Mouse (Mus musculus) hindbrain, postnatal 0 days (tissue): ENCODE measurements at regions not wholly inside any gene's neighbourhood (a gene's known extent, or its start where the extent isn't known, plus 50 kb on each side); places are given as distances from the start of the nearest gene placed in this dataset.

Experiments used
- ATAC-seq: fragments of 200-750 bp; cut with Nextera tagmentation; 2 replicates; pipeline ENCODE4 v1.8.0; 2017; ENCODE audit warnings: mild to moderate bottlenecking, moderate TSS enrichment, moderate library complexity
- DNase-seq: peaks from one replicate; pipeline ENCODE4 v3.0.0-alpha.2; 2015; ENCODE audit warnings: low spot score
- H3K27ac ChIP-seq: fragments of 300-500 bp; sonication (generic); 2 replicates; pipeline ENCODE4 v1.5.1; 2014; ENCODE audit warnings: mild to moderate bottlenecking
- H3K27me3 ChIP-seq: fragments of 300-500 bp; sonication (generic); 2 replicates; pipeline ENCODE4 v1.6.1; 2014; ENCODE audit warnings: low read length, mixed read lengths; ENCODE audit not compliant: insufficient read depth
- H3K36me3 ChIP-seq: fragments of 300-500 bp; sonication (generic); 2 replicates; pipeline ENCODE4 v1.6.1; 2014; ENCODE audit warnings: low read length, mixed read lengths; ENCODE audit not compliant: insufficient read depth
- H3K4me1 ChIP-seq: fragments of 300-500 bp; sonication (generic); 2 replicates; pipeline ENCODE4 v1.6.1; 2014; ENCODE audit warnings: antibody characterized with exemption, low read length, mixed read lengths; ENCODE audit not compliant: insufficient read depth
- H3K4me2 ChIP-seq: fragments of 300-500 bp; sonication (generic); 2 replicates; pipeline ENCODE4 v1.6.1; 2014; ENCODE audit warnings: low read depth, mild to moderate bottlenecking, low read length, moderate library complexity, mixed read lengths
- H3K4me3 ChIP-seq: fragments of 300-500 bp; sonication (generic); 2 replicates; pipeline ENCODE4 v1.5.1; 2014; ENCODE audit warnings: low read length
- H3K9ac ChIP-seq: fragments of 300-500 bp; sonication (generic); replicated peaks from 2 replicates; pipeline ENCODE4 v1.6.1; 2014; ENCODE audit warnings: mild to moderate bottlenecking, low read length, moderate library complexity, mixed read lengths
- H3K9me3 ChIP-seq: fragments of 300-500 bp; sonication (generic); 2 replicates; pipeline ENCODE4 v1.6.1; 2016; ENCODE audit warnings: low read length, mixed read lengths
- CTCF ChIP-seq: IDR thresholded peaks from 2 replicates; pipeline ENCODE4 v1.5.1; 2016; ENCODE audit warnings: antibody characterized with exemption, control low read depth, low read depth
- WGBS: fragments of 180-500 bp; shearing (Covaris S2); extraction: QIAGEN DNeasy Blood & Tissue Kit; methylation state at CpG from one replicate; pipeline ENCODE4 v1.1.7; 2014; 5-methylcytosine and 5-hydroxymethylcytosine counted together

DNA sequence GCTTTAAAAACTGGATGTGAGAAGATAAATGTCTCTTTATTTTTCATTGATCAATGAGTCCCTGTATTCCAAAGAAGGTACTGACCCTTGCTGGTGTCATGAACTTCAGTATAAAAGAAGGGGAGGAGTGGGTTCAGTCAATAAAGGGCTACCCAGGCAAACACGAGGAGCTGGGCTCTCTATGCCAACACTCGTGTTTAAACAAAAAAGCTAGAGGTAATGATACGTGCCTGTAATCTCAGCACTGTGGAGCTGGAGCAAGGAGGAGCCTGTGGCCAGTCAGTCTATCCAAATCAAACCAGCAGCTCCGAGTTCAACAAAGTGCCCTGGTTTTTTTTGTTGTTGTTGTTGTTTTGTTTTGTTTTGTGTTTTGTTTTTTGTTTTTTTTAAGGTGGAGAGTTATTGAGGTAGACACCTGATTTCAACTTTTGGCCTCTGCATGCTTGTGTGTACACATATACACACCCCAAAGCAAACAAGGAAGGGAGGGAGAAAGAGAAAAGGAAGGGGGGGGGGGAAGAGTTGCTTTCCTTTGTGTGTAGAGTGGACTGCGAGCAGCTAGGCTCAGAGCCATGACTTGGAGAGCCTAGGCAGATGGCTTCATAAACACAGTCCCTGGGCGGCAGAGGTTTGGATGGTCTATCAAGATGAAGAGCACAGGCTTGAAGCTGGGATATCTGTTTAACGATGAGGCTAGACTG, 174.2 kb upstream of the Cxcr4 start:
- Histone ChIP-seq H3K4me3 (no peak overlapping the region), H3K36me3 (no peaks in the 10 kb centered on the region), H3K27ac (no peak overlapping the region), H3K9ac (no peak overlapping the region), H3K27me3 (no peaks in the 10 kb centered on the region), H3K4me1 (no peaks in the 10 kb centered on the region), H3K9me3 (no peaks in the 10 kb centered on the region), H3K4me2 (no peak overlapping the region)
- DNase-seq = peak; percentile 15
- ATAC-seq = no peak
- TF ChIP-seq CTCF = no peak
- WGBS = 45% methylated on average over 7 of the region's 7 CpGs

DNA sequence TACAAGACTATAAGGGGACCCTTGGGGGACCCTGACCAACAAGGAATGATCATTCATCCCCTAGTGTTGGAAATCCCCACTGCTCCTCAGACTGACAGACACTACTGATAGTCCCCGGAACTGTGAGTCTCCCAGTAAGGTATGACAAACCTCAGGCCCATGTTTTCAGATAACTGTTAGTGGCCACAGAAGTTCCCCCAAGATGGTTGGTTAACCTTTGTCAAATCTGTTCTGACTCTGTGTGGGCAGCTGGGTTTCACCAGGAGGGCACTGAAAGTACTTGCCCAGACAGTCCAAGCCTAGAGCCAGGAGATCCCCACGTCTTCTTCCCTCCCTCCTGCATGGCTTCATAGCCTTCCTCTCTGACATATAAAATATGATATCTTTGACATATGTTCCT, 173.5 kb upstream of the Cxcr4 start:
- Histone ChIP-seq H3K9me3 (no peaks in the 10 kb centered on the region), H3K27ac (no peak overlapping the region), H3K4me3 (no peak overlapping the region), H3K4me2 (no peak overlapping the region), H3K36me3 (no peaks in the 10 kb centered on the region), H3K9ac (no peak overlapping the region), H3K27me3 (no peaks in the 10 kb centered on the region), H3K4me1 (no peaks in the 10 kb centered on the region)
- TF ChIP-seq CTCF = no peak
- 77% methylated on average over 2 of the region's 2 CpGs for WGBS
- ATAC-seq (no peak), DNase-seq (no peak)

DNA sequence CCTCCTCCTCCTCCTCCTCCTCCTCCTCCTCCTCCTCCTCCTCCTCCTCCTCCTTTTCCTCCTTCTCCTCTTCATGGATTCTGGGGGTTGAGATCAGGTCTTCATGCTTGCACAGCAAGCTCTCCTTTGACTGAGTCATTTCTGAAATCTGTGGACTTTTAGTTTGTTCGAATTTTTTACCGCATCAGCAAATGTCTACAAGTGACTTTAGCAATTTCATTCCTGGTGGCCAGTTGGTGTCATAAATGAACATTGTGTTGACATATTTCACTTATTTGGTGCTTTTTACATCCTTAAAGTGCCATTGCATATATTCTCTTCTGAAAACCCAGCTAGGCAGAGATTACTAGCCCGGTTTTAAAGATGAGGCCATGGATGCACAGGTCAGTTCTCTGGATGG, 173.0 kb upstream of the Cxcr4 start:
- Histone ChIP-seq H3K9ac (no peak overlapping the region), H3K27me3 (no peaks in the 10 kb centered on the region), H3K27ac (no peak overlapping the region), H3K9me3 (no peaks in the 10 kb centered on the region), H3K36me3 (no peaks in the 10 kb centered on the region), H3K4me3 (no peak overlapping the region), H3K4me1 (no peaks in the 10 kb centered on the region), H3K4me2 (no peak overlapping the region)
- DNase-seq = no peak
- ATAC-seq = no peak
- TF ChIP-seq CTCF = no peak
- 94% methylated on average over 3 of the region's 3 CpGs for WGBS

GRCm38 (mm10) chr1:128762854-128763253, 170.8 kb upstream of the Cxcr4 start:
- Histone ChIP-seq H3K4me2 (no peak overlapping the region), H3K27ac (no peak overlapping the region), H3K9ac (no peak overlapping the region), H3K4me3 (no peak overlapping the region), H3K4me1 (no peaks in the 10 kb centered on the region), H3K27me3 (no peaks in the 10 kb centered on the region), H3K9me3 (no peaks in the 10 kb centered on the region), H3K36me3 (no peaks in the 10 kb centered on the region)
- DNase-seq (no peak), ATAC-seq (no peak)
- 77% methylated on average over 4 of the region's 4 CpGs for WGBS
- TF ChIP-seq CTCF = no peak

DNA sequence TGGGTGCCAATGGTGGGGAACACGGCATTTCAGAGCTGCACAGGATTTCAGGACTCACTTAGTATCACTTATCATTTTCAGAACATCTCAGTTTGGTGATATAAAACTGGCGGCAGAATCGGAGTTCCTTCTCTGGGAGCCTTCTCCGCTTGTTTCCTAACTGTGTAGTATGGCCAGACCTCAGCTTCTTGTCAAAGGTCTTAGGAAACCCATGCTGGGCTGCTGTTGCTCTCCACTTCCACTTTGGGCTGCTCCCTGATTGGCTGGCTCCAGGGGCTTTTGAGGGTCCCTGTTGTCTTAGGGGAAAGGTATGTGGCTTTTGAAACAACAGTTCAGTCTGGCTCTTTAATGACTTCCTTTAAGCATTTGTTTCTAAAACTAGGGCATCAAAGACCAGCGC, 170.0 kb upstream of the Cxcr4 start:
- Histone ChIP-seq H3K4me1 (no peaks in the 10 kb centered on the region), H3K27me3 (no peaks in the 10 kb centered on the region), H3K4me3 (no peak overlapping the region), H3K27ac (no peak overlapping the region), H3K36me3 (no peaks in the 10 kb centered on the region), H3K9ac (no peak overlapping the region), H3K9me3 (no peaks in the 10 kb centered on the region), H3K4me2 (no peak overlapping the region)
- DNase-seq (no peak), ATAC-seq (no peak)
- TF ChIP-seq CTCF = no peak
- WGBS = 79% methylated on average over 5 of the region's 5 CpGs

- Histone ChIP-seq H3K27me3 (no peaks in the 10 kb centered on the region), H3K4me1 (no peaks in the 10 kb centered on the region), H3K4me2 (no peak overlapping the region), H3K9ac (no peak overlapping the region), H3K27ac (no peak overlapping the region), H3K9me3 (no peaks in the 10 kb centered on the region), H3K36me3 (no peaks in the 10 kb centered on the region), H3K4me3 (no peak overlapping the region)
- no peak for TF ChIP-seq CTCF
- DNase-seq (no peak), ATAC-seq (no peak)
- WGBS = 67% methylated on average over 11 of the region's 11 CpGs
Observed at GRCm38 (mm10) chr1:128758802-128759481, 166.8 kb upstream of the Cxcr4 start.

DNA sequence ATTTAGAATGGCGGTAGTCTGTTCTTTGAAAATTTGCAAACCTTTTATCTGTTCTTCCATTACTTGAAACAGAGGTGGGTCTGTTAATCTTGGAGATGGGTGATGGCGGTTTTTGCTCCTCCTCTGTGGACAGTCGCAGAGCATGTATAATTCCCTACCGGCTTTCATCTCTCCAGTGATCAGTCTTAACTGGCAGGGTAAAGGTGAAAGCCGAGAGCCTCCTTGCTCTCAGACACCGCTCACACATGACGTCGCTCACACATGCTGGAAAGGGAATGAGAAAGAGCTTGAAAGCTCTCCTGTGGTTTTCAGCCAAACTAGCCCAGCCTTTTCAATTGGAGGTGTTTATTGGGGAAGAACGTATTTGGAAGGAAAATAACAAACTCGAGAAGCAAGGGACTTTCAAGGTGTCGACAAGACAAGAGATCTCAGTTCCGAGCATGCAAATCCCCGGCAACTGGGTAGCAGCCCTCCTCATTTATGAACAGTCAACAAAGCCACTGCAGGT, 166.3 kb upstream of the Cxcr4 start:
- Histone ChIP-seq H3K27me3 (no peaks in the 10 kb centered on the region), H3K36me3 (no peaks in the 10 kb centered on the region), H3K4me3 (no peak overlapping the region), H3K27ac (no peak overlapping the region), H3K9ac (no peak overlapping the region), H3K4me1 (no peaks in the 10 kb centered on the region), H3K9me3 (no peaks in the 10 kb centered on the region), H3K4me2 (no peak overlapping the region)
- DNase-seq (no peak), ATAC-seq (no peak)
- no peak for TF ChIP-seq CTCF
- WGBS = 70% methylated on average over 13 of the region's 13 CpGs
